Mouse (Mus musculus) hindbrain, embryonic 14.5 days (tissue): Measurements from ENCODE around the gene Prox1. TPM values are rescaled to one million over a fixed set of nuclear protein-coding genes. Genes with fewer than 3 reads are reported as not detected.

ENCODE experiments used
- ATAC-seq: fragments of 200-750 bp; cut with Nextera tagmentation; 2 replicates; pipeline ENCODE4 v1.8.0; 2017; ENCODE audit warnings: moderate number of reproducible peaks, mild to moderate bottlenecking, moderate TSS enrichment, moderate library complexity; ENCODE audit not compliant: low FRiP score
- DNase-seq: peaks from one replicate; pipeline ENCODE4 v3.0.0-alpha.2; 2015; ENCODE audit warnings: low spot score
- H3K27ac ChIP-seq: fragments of 300-500 bp; sonication (generic); 2 replicates; pipeline ENCODE4 v1.5.1; 2014; ENCODE audit warnings: mild to moderate bottlenecking, moderate library complexity
- H3K27me3 ChIP-seq: fragments of 300-500 bp; sonication (generic); 2 replicates; pipeline ENCODE4 v1.6.1; 2014; ENCODE audit warnings: mild to moderate bottlenecking, low read length, mixed read lengths; ENCODE audit not compliant: control insufficient read depth, insufficient read depth
- H3K36me3 ChIP-seq: fragments of 300-500 bp; sonication (generic); replicated peaks from 2 replicates; pipeline ENCODE4 v1.6.1; 2014; ENCODE audit not compliant: control insufficient read depth, insufficient read depth
- H3K4me1 ChIP-seq: fragments of 300-500 bp; sonication (generic); replicated peaks from 2 replicates; pipeline ENCODE4 v1.6.1; 2014; ENCODE audit warnings: antibody characterized with exemption, low read length, mixed read lengths; ENCODE audit not compliant: control insufficient read depth, insufficient read depth
- H3K4me2 ChIP-seq: fragments of 300-500 bp; sonication (generic); replicated peaks from 2 replicates; pipeline ENCODE4 v1.6.1; 2014; ENCODE audit warnings: mild to moderate bottlenecking, moderate library complexity
- H3K4me3 ChIP-seq: fragments of 300-500 bp; sonication (generic); replicated peaks from 2 replicates; pipeline ENCODE4 v1.5.1; 2014; ENCODE audit warnings: mild to moderate bottlenecking, low read length
- H3K9ac ChIP-seq: fragments of 300-500 bp; sonication (generic); 2 replicates; pipeline ENCODE4 v1.6.1; 2014
- H3K9me3 ChIP-seq: fragments of 300-500 bp; sonication (generic); 2 replicates; pipeline ENCODE4 v1.6.1; 2016; ENCODE audit warnings: low read length; ENCODE audit not compliant: control insufficient read depth
- WGBS: fragments of 180-500 bp; shearing (Covaris S2); extraction: QIAGEN DNeasy Blood & Tissue Kit; methylation state at CpG from one replicate; pipeline ENCODE4 v1.1.7; 2014; 5-methylcytosine and 5-hydroxymethylcytosine counted together
- polyA plus RNA-seq: library from polyadenylated mRNA; unstranded; fragments of >200 nt; fragmentation: Nextera tagmentation; extraction: Ambion mirVana; gene quantifications from 2 replicates; pipeline ENCODE4 v1.2.1, GENCODE M21; 2014

Prox1 gene
- polyA plus RNA-seq, 1 experiment from 2014 or later, result 9.7 TPM

GRCm38 (mm10) chr1:190168761-190169671 lies 1.5 kb downstream of the Prox1 start:
- Histone ChIP-seq H3K4me1 (peaks cover 4% of the 10 kb centered on the region; the same call in 1 of the 2 replicates), H3K9ac (peak overlapping the region; percentile 65), H3K27ac (peak overlapping the region; percentile 89), H3K27me3 (peaks cover 27% of the 10 kb centered on the region), H3K36me3 (no peaks in the 10 kb centered on the region), H3K4me3 (peak overlapping the region; percentile 54), H3K4me2 (peak overlapping the region; percentile 77), H3K9me3 (no peaks in the 10 kb centered on the region)
- no peak for DNase-seq
- ATAC-seq, result peak; percentile 44
- under 1% methylated on average over 51 of the region's 51 CpGs for WGBS

- H3K4me2 ChIP-seq, result peak overlapping the region; percentile 77
- DNase-seq, result no peak
- H3K9ac ChIP-seq, result peak overlapping the region; percentile 65
- ATAC-seq, result no peak
- WGBS, result 1% methylated on average over 4 of the region's 4 CpGs
- H3K27me3 ChIP-seq, result peaks cover 19% of the 10 kb centered on the region
- H3K4me3 ChIP-seq, result peak overlapping the region; percentile 54
- no peaks in the 10 kb centered on the region for H3K36me3 ChIP-seq
- H3K27ac ChIP-seq, result peak overlapping the region; percentile 89; the same call in 1 of the 2 replicates
- no peaks in the 10 kb centered on the region for H3K9me3 ChIP-seq
- H3K4me1 ChIP-seq, result 0 out of 2 replicates have a peak, but pooled peaks cover 4% of the 10 kb centered on the region
Observed at GRCm38 (mm10) chr1:190168115-190168514, 2.4 kb downstream of the Prox1 start.

- WGBS, result 3% methylated on average over 1 of the region's 1 CpGs
Observed at GRCm38 (mm10) chr1:190167609-190168008, 2.9 kb downstream of the Prox1 start.

GRCm38 (mm10) chr1:190165511-190165910 lies 5.0 kb downstream of the Prox1 start:
- ATAC-seq (no peak), DNase-seq (peak; percentile 23)
- Histone ChIP-seq H3K9me3 (no peaks in the 10 kb centered on the region), H3K4me2 (0 out of 2 replicates have a peak overlapping the region, but pooled peaks have one; percentile 3), H3K27me3 (no peaks in the 10 kb centered on the region), H3K27ac (no peak overlapping the region), H3K9ac (no peak overlapping the region), H3K4me3 (no peak overlapping the region), H3K4me1 (peaks cover 8% of the 10 kb centered on the region; the same call in 1 of the 2 replicates), H3K36me3 (peaks cover 5% of the 10 kb centered on the region; the same call in 1 of the 2 replicates)
- 12% methylated on average over 4 of the region's 4 CpGs for WGBS

More at GRCm38 (mm10) chr1:190167609-190168008, 2.9 kb downstream of the Prox1 start:
- no peak overlapping the region for H3K27ac ChIP-seq
- H3K27me3 ChIP-seq, result peaks cover 14% of the 10 kb centered on the region; the same call in 1 of the 2 replicates
- H3K4me3 ChIP-seq, result peak overlapping the region; percentile 54
- H3K36me3 ChIP-seq, result no peaks in the 10 kb centered on the region
- peak overlapping the region; percentile 77 for H3K4me2 ChIP-seq
- ATAC-seq (no peak), DNase-seq (no peak)
- H3K9ac ChIP-seq, result no peak overlapping the region
- H3K9me3 ChIP-seq, result no peaks in the 10 kb centered on the region
- H3K4me1 ChIP-seq, result peaks cover 4% of the 10 kb centered on the region; the same call in 1 of the 2 replicates

GRCm38 (mm10) chr1:190163471-190163870 lies 7.0 kb downstream of the Prox1 start:
- 78% methylated on average over 6 of the region's 6 CpGs for WGBS
- H3K4me2 ChIP-seq, result no peak overlapping the region
- H3K27ac ChIP-seq, result no peak overlapping the region
- ATAC-seq (no peak), DNase-seq (no peak)
- H3K36me3 ChIP-seq, result peaks cover 5% of the 10 kb centered on the region; the same call in 1 of the 2 replicates
- H3K4me3 ChIP-seq, result no peak overlapping the region
- H3K9ac ChIP-seq, result no peak overlapping the region
- H3K27me3 ChIP-seq, result no peaks in the 10 kb centered on the region
- peaks cover 3% of the 10 kb centered on the region; the same call in 1 of the 2 replicates for H3K4me1 ChIP-seq
- H3K9me3 ChIP-seq, result no peaks in the 10 kb centered on the region

- no peak for ATAC-seq
- 0 out of 2 replicates have a peak overlapping the region, but pooled peaks have one; percentile 20 for H3K27ac ChIP-seq
- H3K9ac ChIP-seq, result no peak overlapping the region
- 57% methylated on average over 19 of the region's 19 CpGs for WGBS
- peaks cover 3% of the 10 kb centered on the region; the same call in 1 of the 2 replicates for H3K4me1 ChIP-seq
- H3K4me2 ChIP-seq, result no peak overlapping the region; the same call in 1 of the 2 replicates
- H3K27me3 ChIP-seq, result no peaks in the 10 kb centered on the region
- DNase-seq, result no peak
- H3K9me3 ChIP-seq, result no peaks in the 10 kb centered on the region
- no peak overlapping the region for H3K4me3 ChIP-seq
- H3K36me3 ChIP-seq, result peaks cover 5% of the 10 kb centered on the region; the same call in 1 of the 2 replicates
Observed at GRCm38 (mm10) chr1:190161708-190162465, 8.6 kb downstream of the Prox1 start.

GRCm38 (mm10) chr1:190161288-190161687 lies 9.2 kb downstream of the Prox1 start:
- Histone ChIP-seq H3K27ac (peak overlapping the region; percentile 10; the same call in 1 of the 2 replicates), H3K36me3 (peaks cover 5% of the 10 kb centered on the region; the same call in 1 of the 2 replicates), H3K27me3 (no peaks in the 10 kb centered on the region), H3K4me2 (no peak overlapping the region), H3K4me3 (no peak overlapping the region), H3K9me3 (no peaks in the 10 kb centered on the region), H3K4me1 (peaks cover 4% of the 10 kb centered on the region; the same call in 1 of the 2 replicates), H3K9ac (no peak overlapping the region)
- 74% methylated on average over 18 of the region's 18 CpGs for WGBS
- DNase-seq (no peak), ATAC-seq (no peak)

GRCm38 (mm10) chr1:190159457-190159856 lies 11.1 kb downstream of the Prox1 start:
- Histone ChIP-seq H3K4me1 (peaks cover 12% of the 10 kb centered on the region; the same call in 1 of the 2 replicates), H3K27ac (no peak overlapping the region), H3K27me3 (no peaks in the 10 kb centered on the region), H3K9ac (no peak overlapping the region), H3K9me3 (no peaks in the 10 kb centered on the region), H3K36me3 (peaks cover 5% of the 10 kb centered on the region; the same call in 1 of the 2 replicates), H3K4me3 (no peak overlapping the region), H3K4me2 (no peak overlapping the region)
- DNase-seq (no peak), ATAC-seq (no peak)
- WGBS, result 39% methylated on average over 11 of the region's 11 CpGs
